Mouse (Mus musculus) lung, adult 2 months (tissue): ENCODE data around the gene Klhdc8b.

ENCODE experiments used
- CTCF ChIP-seq: fragments of 200-500 bp; IDR thresholded peaks from 2 replicates; pipeline ENCODE4 v1.5.1; 2011; ENCODE audit warnings: mild to moderate bottlenecking, low read length, control low read depth; ENCODE audit not compliant: insufficient read depth
- POLR2A ChIP-seq: fragments of 200-500 bp; IDR thresholded peaks from 2 replicates; pipeline ENCODE4 v1.6.1; 2011; ENCODE audit warnings: low read depth, mild to moderate bottlenecking, control low read depth, low read length, borderline replicate concordance; ENCODE audit errors: extremely low read depth

GRCm38 (mm10) chr9:108474528-108474927 is 13.1 kb upstream of the Klhdc8b start:
- TF ChIP-seq CTCF = no peak
- no peak for TF ChIP-seq POLR2A
